ENCODE assay signal across 7 mouse cellular contexts in the genomic region with DNA sequence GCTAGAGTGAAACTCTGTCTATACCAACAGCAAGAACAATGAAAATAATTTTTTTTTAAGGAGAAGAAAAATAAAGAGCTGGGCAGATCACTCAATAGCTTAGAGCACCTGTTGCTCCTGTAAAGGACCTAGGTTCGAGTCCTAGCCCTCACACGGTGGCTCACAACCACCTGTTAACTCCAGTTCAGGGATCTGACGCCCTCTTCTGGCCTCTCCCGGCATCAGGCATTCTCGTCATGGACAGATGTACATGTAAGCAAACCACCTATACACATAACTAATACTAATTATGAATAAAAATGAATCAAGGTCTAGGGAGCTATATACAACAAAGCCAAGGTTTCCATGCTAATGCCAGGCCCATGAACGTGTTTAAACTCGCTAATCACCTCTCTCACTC. TPM values are rescaled to one million over a fixed set of nuclear protein-coding genes. Genes with fewer than 3 reads are reported as not detected.
DNase-seq lines count a peak whose midpoint lies in the region; ATAC-seq and TF ChIP-seq lines count a peak whose summit lies in the region.

No protein-coding gene starts in this region.

- ATAC-seq in stomach, postnatal 0 days (ENCODE audit: low FRiP score, low TSS enrichment), result no peak

- no peaks in the 10 kb centered on the region for H3K9me3 ChIP-seq in erythroblast, embryonic 14.5 days (ENCODE audit: control insufficient read depth, low read length)
- no peaks in the 10 kb centered on the region for H3K9me3 ChIP-seq in stomach, postnatal 0 days (ENCODE audit: control insufficient read depth, low read length)

- H3K27ac ChIP-seq in spleen, adult 2 months (ENCODE audit: insufficient read depth, low read length), result no peak overlapping the region
- H3K27ac ChIP-seq in stomach, postnatal 0 days (replicated peaks), result no peak overlapping the region

- H3K4me1 ChIP-seq in spleen, adult 2 months (ENCODE audit: control insufficient read depth, insufficient read depth, insufficient read length), result peaks cover 9% of the 10 kb centered on the region; the same call in 1 of the 2 replicates
- H3K4me1 ChIP-seq in erythroblast, embryonic 14.5 days (ENCODE audit: control insufficient read depth), result peaks cover 41% of the 10 kb centered on the region
- peaks cover 7% of the 10 kb centered on the region; the same call in 1 of the 2 replicates for H3K4me1 ChIP-seq in stomach, postnatal 0 days (replicated peaks; ENCODE audit: control insufficient read depth, insufficient read depth)

- peaks cover 9% of the 10 kb centered on the region for H3K36me3 ChIP-seq in spleen, adult 2 months (ENCODE audit: control insufficient read depth, insufficient read depth, low read length)
- peaks cover 54% of the 10 kb centered on the region for H3K36me3 ChIP-seq in erythroblast, embryonic 14.5 days (ENCODE audit: control insufficient read depth)
- peaks cover 4% of the 10 kb centered on the region; the same call in 1 of the 2 replicates for H3K36me3 ChIP-seq in stomach, postnatal 0 days (ENCODE audit: control insufficient read depth, insufficient read depth, low read length)

- H3K9ac ChIP-seq in stomach, postnatal 0 days (ENCODE audit: low read length), result peak overlapping the region; percentile 89; the same call in 1 of the 2 replicates

- peak overlapping the region; percentile 20; the same call in 1 of the 2 replicates for H3K4me3 ChIP-seq in spleen, adult 2 months (ENCODE audit: extremely low read depth, insufficient read depth, insufficient read length)
- peak overlapping the region; percentile 70 for H3K4me3 ChIP-seq in erythroblast, embryonic 14.5 days (replicated peaks)
- peak overlapping the region; percentile 89 for H3K4me3 ChIP-seq in stomach, postnatal 0 days (ENCODE audit: low read depth, low read length)

- peak overlapping the region; percentile 97 for H3K4me2 ChIP-seq in stomach, postnatal 0 days (replicated peaks; ENCODE audit: low read depth)

- no peak for TF ChIP-seq EP300 in stomach, postnatal 0 days (optimal IDR thresholded peaks at IDR 0.05)

- 60% methylated on average over 7 of the region's 7 CpGs for WGBS in spleen, adult 2 months
- WGBS in stomach, postnatal 0 days, result 59% methylated on average over 7 of the region's 7 CpGs

- H3K27me3 ChIP-seq in spleen, adult 2 months (ENCODE audit: control insufficient read depth, insufficient read depth, low read length), result no peaks in the 10 kb centered on the region
- H3K27me3 ChIP-seq in erythroblast, embryonic 14.5 days (ENCODE audit: control insufficient read depth), result no peaks in the 10 kb centered on the region
- no peaks in the 10 kb centered on the region for H3K27me3 ChIP-seq in stomach, postnatal 0 days (ENCODE audit: control insufficient read depth, insufficient read depth, low read length)

- TF ChIP-seq CTCF in spleen, adult 2 months (IDR thresholded peaks at IDR 0.05; ENCODE audit: extremely low read depth, insufficient read depth, insufficient read length, insufficient replicate concordance), result no peak
- peak; percentile 56 for TF ChIP-seq CTCF in stomach, postnatal 0 days (IDR thresholded peaks at IDR 0.05; ENCODE audit: low read depth)

- no peak for TF ChIP-seq POLR2A in spleen, adult 2 months (IDR thresholded peaks at IDR 0.05; ENCODE audit: low read depth, low read length)

- no peak for DNase-seq in spleen, adult 2 months (ENCODE audit: low read depth in 1 of 2, low spot score in 2 of 2)
- no peak for DNase-seq in spleen, adult 18-20 months
- peak; percentile 75 for DNase-seq in liver
- DNase-seq in stomach, postnatal 0 days (ENCODE audit: low spot score), result no peak
- DNase-seq in cerebellum, postnatal 4 days (ENCODE audit: low spot score in 2 of 2), result no peak
- DNase-seq in adrenal gland, postnatal 14 days, result no peak

RNA-seq across cellular contexts. Expression of a gene that starts 1.2 kb away (rescaled TPM):
- 64.0 and 98.6 TPM in 2 replicates for polyA plus RNA-seq in spleen, adult 2 months (2012; rRNA removed)
- polyA plus RNA-seq in erythroblast, embryonic 14.5 days (2012), result 17.9 and 19.6 TPM in 2 replicates
- polyA plus RNA-seq in stomach, postnatal 0 days (2015; fragmentation: Nextera tagmentation; extraction: Ambion mirVana), result 102 and 110 TPM in 2 replicates
- total RNA-seq in adrenal gland, postnatal 14 days (2021), result 135 and 147 TPM in 2 replicates

RNA-seq across cellular contexts. Expression of a gene that starts 15.1 kb away (rescaled TPM):
- polyA plus RNA-seq in spleen, adult 2 months (2012; rRNA removed), result 58.1 and 73.8 TPM in 2 replicates
- 22.5 and 26.2 TPM in 2 replicates for polyA plus RNA-seq in erythroblast, embryonic 14.5 days (2012)
- 64.2 and 66.9 TPM in 2 replicates for polyA plus RNA-seq in stomach, postnatal 0 days (2015; fragmentation: Nextera tagmentation; extraction: Ambion mirVana)
- total RNA-seq in adrenal gland, postnatal 14 days (2021), result 148 and 152 TPM in 2 replicates

RNA-seq across cellular contexts. Expression of a gene that starts 22.0 kb away (rescaled TPM):
- 148 TPM in 2 replicates for polyA plus RNA-seq in spleen, adult 2 months (2012; rRNA removed)
- 2.2 and 4.5 TPM in 2 replicates for polyA plus RNA-seq in erythroblast, embryonic 14.5 days (2012)
- polyA plus RNA-seq in stomach, postnatal 0 days (2015; fragmentation: Nextera tagmentation; extraction: Ambion mirVana), result 175 and 180 TPM in 2 replicates
- total RNA-seq in adrenal gland, postnatal 14 days (2021), result 79.4 and 80.1 TPM in 2 replicates

RNA-seq across cellular contexts. Expression of a gene that starts 22.1 kb away (rescaled TPM):
- polyA plus RNA-seq in spleen, adult 2 months (2012; rRNA removed), result 0.06 and 0.19 TPM in 2 replicates
- 0.02 TPM in 1 of 2 replicates, not detected in the other for polyA plus RNA-seq in erythroblast, embryonic 14.5 days (2012)
- polyA plus RNA-seq in stomach, postnatal 0 days (2015; fragmentation: Nextera tagmentation; extraction: Ambion mirVana), result 0.30 and 0.33 TPM in 2 replicates
- total RNA-seq in adrenal gland, postnatal 14 days (2021), result 0.44 and 0.86 TPM in 2 replicates

RNA-seq across cellular contexts. Expression of a gene that starts 24.0 kb away (rescaled TPM):
- polyA plus RNA-seq in spleen, adult 2 months (2012; rRNA removed), result 9.1 and 10.6 TPM in 2 replicates
- 1.9 and 2.8 TPM in 2 replicates for polyA plus RNA-seq in erythroblast, embryonic 14.5 days (2012)
- polyA plus RNA-seq in stomach, postnatal 0 days (2015; fragmentation: Nextera tagmentation; extraction: Ambion mirVana), result 0.39 and 0.41 TPM in 2 replicates
- total RNA-seq in adrenal gland, postnatal 14 days (2021), result 7.3 and 10.2 TPM in 2 replicates

Comparison
In these comparisons a context has a peak if more than half of its experiments do, and no peak if none do; other contexts are left out.
1. H3K4me3 ChIP-seq: peak in every context shown above with its lines; median percentile 89 in stomach, postnatal 0 days; 70 in erythroblast, embryonic 14.5 days; 20 in spleen, adult 2 months.
2. RNA of a gene that starts 22.0 kb away (polyA plus RNA-seq): 175 to 180 TPM in stomach, postnatal 0 days and 148 TPM in spleen, adult 2 months; 2.2 to 4.5 TPM in erythroblast, embryonic 14.5 days; every median in the first group is over 10 times any median in the second.